Mouse (Mus musculus): ENCODE data around the gene Cdk7.
"Not testable (repeated sequence)": the region's sequence is repeated elsewhere in the genome, so short reads cannot be mapped to it uniquely, and the experiment has no call there.

- 0 out of 2 replicates have a peak, but pooled peaks have one; percentile 11 for TF ChIP-seq CTCF (conservative IDR thresholded peaks at IDR 0.05; ENCODE audit: low read length)
- TF ChIP-seq NANOG (IDR thresholded peaks at IDR 0.05; ENCODE audit: borderline replicate concordance, low read length), result not testable (repeated sequence)
Measured at GRCm38 (mm10) chr13:100731462-100732046, 815 bp upstream of the Cdk7 start.
